Mouse (Mus musculus): ENCODE measurements around the gene Gm10912.
"Not testable (repeated sequence)": the region's sequence is repeated elsewhere in the genome, so short reads cannot be mapped to it uniquely, and the experiment has no call there.

- not testable (repeated sequence) for TF ChIP-seq FLI1 (IDR thresholded peaks at IDR 0.05; ENCODE audit: low read length); GATA1 (IDR thresholded peaks at IDR 0.05; ENCODE audit: borderline replicate concordance, low read length)
Measured at GRCm38 (mm10) chr2:104065526-104065925, at the start of gene Gm10912.
